Mouse (Mus musculus) forebrain, embryonic 10.5 days (tissue): ENCODE results near the gene Hsd17b10. TPM values are rescaled to one million over a fixed set of nuclear protein-coding genes. Genes with fewer than 3 reads are reported as not detected.

Source experiments
- DNase-seq: peaks from one replicate; pipeline ENCODE4 v3.0.0-alpha.2; 2017; ENCODE audit warnings: low spot score; ENCODE audit errors: extremely low spot score
- H3K27ac ChIP-seq: fragments of 300-500 bp; sonication (generic); 2 replicates; pipeline ENCODE4 v1.5.1; 2016; ENCODE audit warnings: mild to moderate bottlenecking
- H3K27me3 ChIP-seq: fragments of 300-500 bp; sonication (generic); 2 replicates; pipeline ENCODE4 v1.6.1; 2016; ENCODE audit warnings: mild to moderate bottlenecking; ENCODE audit not compliant: poor library complexity, severe bottlenecking
- H3K36me3 ChIP-seq: fragments of 300-500 bp; sonication (generic); replicated peaks from 2 replicates; pipeline ENCODE4 v1.6.1; 2016; ENCODE audit warnings: mild to moderate bottlenecking, moderate library complexity
- H3K4me1 ChIP-seq: fragments of 300-500 bp; sonication (generic); 2 replicates; pipeline ENCODE4 v1.6.1; 2016
- H3K4me3 ChIP-seq: fragments of 300-500 bp; sonication (generic); 2 replicates; pipeline ENCODE4 v1.5.1; 2016; ENCODE audit warnings: mild to moderate bottlenecking, moderate library complexity
- H3K9me3 ChIP-seq: fragments of 300-500 bp; sonication (generic); 2 replicates; pipeline ENCODE4 v1.6.1; 2016; ENCODE audit warnings: mild to moderate bottlenecking, moderate library complexity
- WGBS: fragments of 180-500 bp; shearing (Covaris S2); methylation state at CpG from one replicate; pipeline ENCODE4 v1.1.7; 2016; 5-methylcytosine and 5-hydroxymethylcytosine counted together
- polyA plus RNA-seq: library from polyadenylated mRNA; unstranded; fragments of >200 nt; fragmentation: Nextera tagmentation; extraction: Ambion mirVana; gene quantifications from 2 replicates; pipeline ENCODE4 v1.2.1, GENCODE M21; 2016

The Hsd17b10 gene
- polyA plus RNA-seq, 1 experiment from 2014 or later = 203 TPM

GRCm38 (mm10) chrX:152052546-152052945 is 50.9 kb downstream of the Hsd17b10 start:
- H3K36me3 ChIP-seq = peaks cover 69% of the 10 kb centered on the region
- H3K27me3 ChIP-seq = peaks cover 100% of the 10 kb centered on the region

More at GRCm38 (mm10) chrX:152052546-152052945, 50.9 kb downstream of the Hsd17b10 start:
- H3K4me3 ChIP-seq = no peak overlapping the region
- no peaks in the 10 kb centered on the region for H3K9me3 ChIP-seq
- DNase-seq = no peak
- H3K4me1 ChIP-seq = no peaks in the 10 kb centered on the region
- H3K27ac ChIP-seq = no peak overlapping the region
- WGBS = 79% methylated on average over 3 of the region's 3 CpGs

Other genes starting within 250 kb of the Hsd17b10 start
- gene Huwe1, start 201.0 kb upstream of the Hsd17b10 start, polyA plus RNA-seq = 55.2 and 61.4 TPM in 2 replicates
- 5.2 and 5.9 TPM in 2 replicates for gene Ribc1, start 14.4 kb downstream of the Hsd17b10 start, polyA plus RNA-seq
- 120 and 121 TPM in 2 replicates for gene Smc1a, start 14.6 kb downstream of the Hsd17b10 start, polyA plus RNA-seq
- gene Iqsec2, start 142.4 kb downstream of the Hsd17b10 start, polyA plus RNA-seq = 1.3 and 1.4 TPM in 2 replicates
- gene Kdm5c, start 231.2 kb downstream of the Hsd17b10 start, polyA plus RNA-seq = 66.7 and 69.3 TPM in 2 replicates